Mouse (Mus musculus) lung, postnatal 36 days (tissue): ENCODE results near the gene Foxf1.

Source experiments
- DNase-seq: peaks from one replicate; pipeline ENCODE4 v3.0.0; 2022; ENCODE audit warnings: mixed read lengths

Gene Foxf1

GRCm38 (mm10) chr8:121084210-121084951, at the start of gene Foxf1:
Foxf1 (plus strand) TSS chr8:121084386.
- peak; percentile 75 for DNase-seq

- peak; percentile 68 for DNase-seq
Measured at GRCm38 (mm10) chr8:121035611-121036010, 48.6 kb upstream of the Foxf1 start.

- DNase-seq, result no peak
Measured at GRCm38 (mm10) chr8:121043719-121044440, 40.3 kb upstream of the Foxf1 start.

GRCm38 (mm10) chr8:121047441-121047840, 36.7 kb upstream of the Foxf1 start:
- DNase-seq, result peak; percentile 43

- DNase-seq, result no peak
Measured at GRCm38 (mm10) chr8:121058081-121058480, 26.1 kb upstream of the Foxf1 start.

- DNase-seq, result no peak
Measured at GRCm38 (mm10) chr8:121059098-121059497, 25.1 kb upstream of the Foxf1 start.

- no peak for DNase-seq
Measured at GRCm38 (mm10) chr8:121062521-121062920, 21.7 kb upstream of the Foxf1 start.

GRCm38 (mm10) chr8:121063649-121064048, 20.5 kb upstream of the Foxf1 start:
- no peak for DNase-seq

GRCm38 (mm10) chr8:121071454-121071853, 12.7 kb upstream of the Foxf1 start:
- DNase-seq, result no peak

- DNase-seq, result no peak
Measured at GRCm38 (mm10) chr8:121072406-121073130, 11.6 kb upstream of the Foxf1 start.

GRCm38 (mm10) chr8:121073174-121074107, 10.7 kb upstream of the Foxf1 start:
- no peak for DNase-seq

GRCm38 (mm10) chr8:121074108-121074847, 9.9 kb upstream of the Foxf1 start:
- DNase-seq, result no peak

- no peak for DNase-seq
Measured at GRCm38 (mm10) chr8:121074848-121075145, 9.4 kb upstream of the Foxf1 start.

- DNase-seq, result no peak
Measured at GRCm38 (mm10) chr8:121075936-121076335, 8.2 kb upstream of the Foxf1 start.

GRCm38 (mm10) chr8:121076555-121076954, 7.6 kb upstream of the Foxf1 start:
- no peak for DNase-seq

- DNase-seq, result no peak
Measured at GRCm38 (mm10) chr8:121078721-121079120, 5.5 kb upstream of the Foxf1 start.

- no peak for DNase-seq
Measured at GRCm38 (mm10) chr8:121079201-121079600, 5.0 kb upstream of the Foxf1 start.

- no peak for DNase-seq
Measured at GRCm38 (mm10) chr8:121079944-121080343, 4.2 kb upstream of the Foxf1 start.

GRCm38 (mm10) chr8:121080361-121081090, 3.7 kb upstream of the Foxf1 start:
- no peak for DNase-seq

- no peak for DNase-seq
Measured at GRCm38 (mm10) chr8:121081398-121081797, 2.8 kb upstream of the Foxf1 start.
